Mouse (Mus musculus): ENCODE results near the gene Olfr575. TPM values are rescaled to one million over a fixed set of nuclear protein-coding genes. Genes with fewer than 3 reads are reported as not detected.

Olfr575 gene
- polyA plus RNA-seq (2016; fragmentation: Nextera tagmentation; extraction: Ambion mirVana): not detected in 2 replicates

GRCm38 (mm10) chr7:102958593-102958992, at the start of gene Olfr575:
TSS of gene Olfr575 (minus strand) at chr7:102958775.
- Histone ChIP-seq H3K36me3 (no peaks in the 10 kb centered on the region), H3K4me1 (replicated peaks) (no peaks in the 10 kb centered on the region), H3K4me3 (replicated peaks) (no peak within 1 kb of the TSS), H3K9ac (replicated peaks) (no peak within 1 kb of the TSS), H3K9me3 (no peaks in the 10 kb centered on the region), H3K27me3 (no peaks in the 10 kb centered on the region), H3K4me2 (no peak within 1 kb of the TSS), H3K27ac (no peak within 1 kb of the TSS)
- ATAC-seq (ENCODE audit: insufficient number of reproducible peaks, insufficient read depth, low FRiP score, low TSS enrichment, low read depth): no peak
- 68% methylated on average over 1 of the region's 1 CpGs for WGBS

GRCm38 (mm10) chr7:102989224-102989623, 30.6 kb upstream of the Olfr575 start, which contains the start of gene Olfr578:
TSS of gene Olfr578 (minus strand) at chr7:102989324.
- no peaks in the 10 kb centered on the region for H3K4me1 ChIP-seq (replicated peaks)
- H3K9ac ChIP-seq (replicated peaks): no peak within 1 kb of the TSS
- WGBS: 74% methylated on average over 3 of the region's 3 CpGs
- no peak within 1 kb of the TSS for H3K27ac ChIP-seq
- no peaks in the 10 kb centered on the region for H3K9me3 ChIP-seq
- no peak within 1 kb of the TSS for H3K4me2 ChIP-seq
- no peak within 1 kb of the TSS for H3K4me3 ChIP-seq (replicated peaks)
- H3K36me3 ChIP-seq: no peaks in the 10 kb centered on the region
- no peak for ATAC-seq (ENCODE audit: insufficient number of reproducible peaks, insufficient read depth, low FRiP score, low TSS enrichment, low read depth)
- no peaks in the 10 kb centered on the region for H3K27me3 ChIP-seq

GRCm38 (mm10) chr7:102975843-102976242, 17.3 kb upstream of the Olfr575 start, which contains the start of gene Olfr577:
TSS of gene Olfr577 (minus strand) at chr7:102975943.
- Histone ChIP-seq H3K27me3 (no peaks in the 10 kb centered on the region), H3K9me3 (no peaks in the 10 kb centered on the region)
- WGBS: 84% methylated on average over 2 of the region's 2 CpGs

GRCm38 (mm10) chr7:102974399-102974798, 15.8 kb upstream of the Olfr575 start:
- no peak overlapping the region for H3K9ac ChIP-seq (replicated peaks)
- no peak overlapping the region for H3K4me3 ChIP-seq (replicated peaks)
- 56% methylated on average over 1 of the region's 1 CpGs for WGBS
- H3K27ac ChIP-seq: no peak overlapping the region
- H3K9me3 ChIP-seq: no peaks in the 10 kb centered on the region
- H3K36me3 ChIP-seq: no peaks in the 10 kb centered on the region
- no peaks in the 10 kb centered on the region for H3K27me3 ChIP-seq
- no peak overlapping the region for H3K4me2 ChIP-seq
- ATAC-seq (ENCODE audit: insufficient number of reproducible peaks, insufficient read depth, low FRiP score, low TSS enrichment, low read depth): no peak
- H3K4me1 ChIP-seq (replicated peaks): no peaks in the 10 kb centered on the region

More at GRCm38 (mm10) chr7:102975843-102976242, 17.3 kb upstream of the Olfr575 start, which contains the start of gene Olfr577:
- no peak within 1 kb of the TSS for H3K27ac ChIP-seq
- no peaks in the 10 kb centered on the region for H3K36me3 ChIP-seq
- H3K4me1 ChIP-seq (replicated peaks): no peaks in the 10 kb centered on the region
- H3K9ac ChIP-seq (replicated peaks): no peak within 1 kb of the TSS
- ATAC-seq (ENCODE audit: insufficient number of reproducible peaks, insufficient read depth, low FRiP score, low TSS enrichment, low read depth): no peak
- no peak within 1 kb of the TSS for H3K4me3 ChIP-seq (replicated peaks)
- H3K4me2 ChIP-seq: no peak within 1 kb of the TSS

- WGBS: 59% methylated on average over 2 of the region's 2 CpGs
- H3K4me3 ChIP-seq (replicated peaks): no peak within 1 kb of the TSS
- H3K9ac ChIP-seq (replicated peaks): no peak within 1 kb of the TSS
Measured at GRCm38 (mm10) chr7:102962360-102962759, 3.8 kb upstream of the Olfr575 start, which contains the start of gene Olfr576. TSS of gene Olfr576 (plus strand) at chr7:102962660.

GRCm38 (mm10) chr7:102958137-102958536, 438 bp downstream of the Olfr575 start:
- Histone ChIP-seq H3K27ac (no peak overlapping the region), H3K4me3 (replicated peaks) (no peak overlapping the region), H3K9me3 (no peaks in the 10 kb centered on the region), H3K27me3 (no peaks in the 10 kb centered on the region), H3K4me1 (replicated peaks) (no peaks in the 10 kb centered on the region), H3K4me2 (no peak overlapping the region), H3K9ac (replicated peaks) (no peak overlapping the region), H3K36me3 (no peaks in the 10 kb centered on the region)
- no peak for ATAC-seq (ENCODE audit: insufficient number of reproducible peaks, insufficient read depth, low FRiP score, low TSS enrichment, low read depth)
- 75% methylated on average over 3 of the region's 3 CpGs for WGBS

More at GRCm38 (mm10) chr7:102962360-102962759, 3.8 kb upstream of the Olfr575 start, which contains the start of gene Olfr576:
- H3K9me3 ChIP-seq: no peaks in the 10 kb centered on the region
- no peak within 1 kb of the TSS for H3K4me2 ChIP-seq
- no peaks in the 10 kb centered on the region for H3K27me3 ChIP-seq
- no peak for ATAC-seq (ENCODE audit: insufficient number of reproducible peaks, insufficient read depth, low FRiP score, low TSS enrichment, low read depth)
- H3K4me1 ChIP-seq (replicated peaks): no peaks in the 10 kb centered on the region
- no peaks in the 10 kb centered on the region for H3K36me3 ChIP-seq
- no peak within 1 kb of the TSS for H3K27ac ChIP-seq

GRCm38 (mm10) chr7:102950732-102951131, 7.8 kb downstream of the Olfr575 start:
- no peaks in the 10 kb centered on the region for H3K9me3 ChIP-seq
- 66% methylated on average over 1 of the region's 1 CpGs for WGBS
- H3K4me3 ChIP-seq (replicated peaks): no peak overlapping the region
- H3K27me3 ChIP-seq: no peaks in the 10 kb centered on the region
- no peak overlapping the region for H3K4me2 ChIP-seq
- H3K27ac ChIP-seq: no peak overlapping the region
- no peak overlapping the region for H3K9ac ChIP-seq (replicated peaks)
- no peaks in the 10 kb centered on the region for H3K4me1 ChIP-seq (replicated peaks)
- no peak for ATAC-seq (ENCODE audit: insufficient number of reproducible peaks, insufficient read depth, low FRiP score, low TSS enrichment, low read depth)
- H3K36me3 ChIP-seq: no peaks in the 10 kb centered on the region

GRCm38 (mm10) chr7:102948167-102948566, 10.4 kb downstream of the Olfr575 start, which contains the start of gene Olfr574:
TSS of gene Olfr574 (plus strand) at chr7:102948467.
- no peak for ATAC-seq (ENCODE audit: insufficient number of reproducible peaks, insufficient read depth, low FRiP score, low TSS enrichment, low read depth)
- H3K4me1 ChIP-seq (replicated peaks): no peaks in the 10 kb centered on the region
- H3K9me3 ChIP-seq: no peaks in the 10 kb centered on the region
- no peak within 1 kb of the TSS for H3K4me2 ChIP-seq
- WGBS: 81% methylated on average over 1 of the region's 1 CpGs
- H3K4me3 ChIP-seq (replicated peaks): no peak within 1 kb of the TSS
- no peaks in the 10 kb centered on the region for H3K36me3 ChIP-seq
- H3K27me3 ChIP-seq: no peaks in the 10 kb centered on the region
- no peak within 1 kb of the TSS for H3K9ac ChIP-seq (replicated peaks)
- no peak within 1 kb of the TSS for H3K27ac ChIP-seq

- 80% methylated on average over 1 of the region's 1 CpGs for WGBS
- H3K36me3 ChIP-seq: no peaks in the 10 kb centered on the region
- no peak for ATAC-seq (ENCODE audit: insufficient number of reproducible peaks, insufficient read depth, low FRiP score, low TSS enrichment, low read depth)
Measured at GRCm38 (mm10) chr7:102943417-102943816, 15.2 kb downstream of the Olfr575 start.

GRCm38 (mm10) chr7:102942475-102942874, 16.1 kb downstream of the Olfr575 start, which contains the start of gene Olfr573-ps1:
TSS of gene Olfr573-ps1 (minus strand) at chr7:102942575.
- WGBS: 91% methylated on average over 2 of the region's 2 CpGs
- Histone ChIP-seq H3K9ac (replicated peaks) (no peak within 1 kb of the TSS), H3K4me2 (no peak within 1 kb of the TSS), H3K4me3 (replicated peaks) (no peak within 1 kb of the TSS), H3K36me3 (no peaks in the 10 kb centered on the region), H3K9me3 (no peaks in the 10 kb centered on the region), H3K27ac (no peak within 1 kb of the TSS), H3K4me1 (replicated peaks) (no peaks in the 10 kb centered on the region), H3K27me3 (no peaks in the 10 kb centered on the region)
- ATAC-seq (ENCODE audit: insufficient number of reproducible peaks, insufficient read depth, low FRiP score, low TSS enrichment, low read depth): no peak

More at GRCm38 (mm10) chr7:102943417-102943816, 15.2 kb downstream of the Olfr575 start:
- Histone ChIP-seq H3K9me3 (no peaks in the 10 kb centered on the region), H3K9ac (replicated peaks) (no peak overlapping the region), H3K4me2 (no peak overlapping the region), H3K27ac (no peak overlapping the region), H3K27me3 (no peaks in the 10 kb centered on the region), H3K4me3 (replicated peaks) (no peak overlapping the region), H3K4me1 (replicated peaks) (no peaks in the 10 kb centered on the region)

- no peak for ATAC-seq (ENCODE audit: insufficient number of reproducible peaks, insufficient read depth, low FRiP score, low TSS enrichment, low read depth)
- Histone ChIP-seq H3K4me1 (replicated peaks) (no peaks in the 10 kb centered on the region), H3K27ac (no peak overlapping the region), H3K4me2 (no peak overlapping the region), H3K9me3 (no peaks in the 10 kb centered on the region), H3K27me3 (no peaks in the 10 kb centered on the region), H3K9ac (replicated peaks) (no peak overlapping the region), H3K36me3 (no peaks in the 10 kb centered on the region), H3K4me3 (replicated peaks) (no peak overlapping the region)
- WGBS: 87% methylated on average over 3 of the region's 3 CpGs
Measured at GRCm38 (mm10) chr7:102927105-102927504, 31.5 kb downstream of the Olfr575 start.

- Histone ChIP-seq H3K27me3 (no peaks in the 10 kb centered on the region), H3K27ac (no peak within 1 kb of the TSS), H3K4me2 (no peak within 1 kb of the TSS), H3K9me3 (no peaks in the 10 kb centered on the region), H3K4me3 (replicated peaks) (no peak within 1 kb of the TSS), H3K4me1 (replicated peaks) (no peaks in the 10 kb centered on the region), H3K9ac (replicated peaks) (no peak within 1 kb of the TSS), H3K36me3 (no peaks in the 10 kb centered on the region)
- ATAC-seq (ENCODE audit: insufficient number of reproducible peaks, insufficient read depth, low FRiP score, low TSS enrichment, low read depth): no peak
- WGBS: 71% methylated on average over 1 of the region's 1 CpGs
Measured at GRCm38 (mm10) chr7:102924109-102924508, 34.5 kb downstream of the Olfr575 start, which contains the start of gene Olfr572. TSS of gene Olfr572 (plus strand) at chr7:102924409.

All from limb, embryonic 12.5 days (tissue).